Mouse (Mus musculus): ENCODE measurements around the gene Rpp30.

The Rpp30 gene

DNA sequence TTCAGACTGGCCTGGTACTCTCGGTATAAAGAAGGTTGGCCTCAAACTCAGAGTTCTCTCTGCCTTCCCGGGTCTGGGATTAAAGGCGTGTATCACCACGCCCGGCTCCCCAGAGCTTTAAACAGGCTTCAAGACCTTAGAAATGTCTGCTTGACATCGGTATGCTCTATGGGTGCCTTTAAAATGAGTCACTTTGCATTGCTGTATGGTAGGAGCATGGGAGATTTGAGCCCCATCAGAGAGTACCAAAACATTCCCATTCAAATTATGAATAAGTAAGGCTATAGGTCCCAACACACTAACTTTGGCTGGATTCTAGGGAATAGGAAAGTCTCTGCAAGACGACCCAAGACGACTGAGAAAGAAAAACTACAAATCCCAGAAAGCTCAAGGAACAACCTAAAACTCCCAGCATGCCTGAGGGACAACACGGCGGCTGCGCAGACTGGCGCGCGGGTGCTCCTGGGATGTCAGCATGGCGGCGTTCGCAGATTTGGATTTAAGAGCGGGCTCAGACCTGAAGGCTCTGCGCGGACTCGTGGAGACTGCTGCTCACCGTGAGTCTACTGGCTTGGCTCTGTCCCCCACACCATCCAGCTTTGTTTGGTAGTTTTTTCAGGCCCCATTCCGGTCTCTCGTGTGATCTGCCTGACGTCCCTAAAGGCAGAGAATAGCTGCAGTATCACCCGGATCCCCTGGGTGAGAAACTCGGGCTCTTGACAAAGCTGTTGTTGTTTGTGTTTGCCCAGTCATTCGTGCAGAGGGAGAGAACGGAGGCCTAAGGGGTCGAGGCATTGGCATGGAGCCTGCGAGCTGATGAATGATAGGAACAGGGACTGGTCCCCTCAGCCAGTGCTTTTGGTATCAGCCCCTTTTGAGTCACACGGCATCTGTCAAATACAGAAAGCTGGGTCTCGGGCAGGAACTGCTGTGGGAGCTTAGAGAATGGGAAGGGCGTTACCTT, at the start of gene Rpp30:
TSS of gene Rpp30 (plus strand) at position 455 of the 964 bp plus-strand sequence.
- DNase-seq (ENCODE audit: low spot score in 2 of 2), result peak; percentile 71 to 80

DNA sequence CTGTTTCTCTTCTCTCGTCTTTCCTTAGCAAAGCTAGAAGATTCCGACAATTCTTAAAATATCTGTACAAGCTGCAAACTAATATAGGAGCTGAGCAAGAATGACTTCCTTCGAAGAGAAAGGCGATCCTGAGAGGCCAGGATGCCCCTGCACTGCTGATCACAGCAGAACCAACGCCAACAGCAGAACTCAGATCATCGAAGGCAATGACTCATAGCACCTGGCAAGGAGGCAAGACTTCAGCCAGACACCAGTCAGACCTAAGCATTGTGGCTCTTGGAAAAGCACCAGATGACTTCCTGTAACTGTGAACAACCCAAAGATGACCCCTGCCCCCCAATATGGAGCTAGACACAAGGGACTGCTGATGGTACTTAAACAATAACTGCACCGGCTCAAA, 37.5 kb upstream of the Rpp30 start:
- no peak for DNase-seq (ENCODE audit: low spot score in 2 of 2)

DNA sequence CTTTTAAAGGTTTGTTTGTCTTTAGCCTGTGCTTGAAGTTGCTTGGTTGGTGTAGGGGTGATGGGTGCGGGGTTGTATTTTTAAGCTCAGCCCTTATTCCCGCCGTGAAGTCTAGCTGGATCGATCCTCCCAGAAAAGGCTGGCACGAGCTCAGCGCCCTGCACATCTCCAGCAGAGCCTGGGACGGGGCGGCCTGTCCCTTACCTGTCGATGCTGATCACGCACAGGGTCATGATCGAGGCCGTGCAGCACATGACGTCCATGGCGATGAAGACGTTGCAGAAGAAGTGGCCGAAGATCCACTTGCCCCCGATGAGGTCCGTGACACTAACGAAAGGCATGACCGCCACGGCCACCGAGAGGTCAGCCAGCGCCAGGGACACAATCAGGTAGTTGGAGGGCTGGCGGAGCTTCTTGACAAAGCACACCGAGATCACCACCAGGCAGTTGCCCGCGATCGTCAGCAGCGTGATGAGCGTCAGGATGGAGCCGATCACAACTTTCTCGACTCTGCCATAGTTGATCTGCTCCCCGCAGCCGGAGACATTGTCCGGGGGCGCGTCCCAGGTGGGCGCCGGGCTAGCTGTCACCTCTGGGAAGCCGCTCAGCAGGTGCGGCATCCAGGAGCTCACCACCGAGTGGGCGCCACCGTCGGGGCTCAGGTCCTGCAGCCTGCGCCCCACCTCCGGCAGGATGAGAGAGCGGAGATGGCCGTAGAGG, 26.9 kb upstream of the Rpp30 start:
- DNase-seq (ENCODE audit: low spot score in 2 of 2), result no peak

DNA sequence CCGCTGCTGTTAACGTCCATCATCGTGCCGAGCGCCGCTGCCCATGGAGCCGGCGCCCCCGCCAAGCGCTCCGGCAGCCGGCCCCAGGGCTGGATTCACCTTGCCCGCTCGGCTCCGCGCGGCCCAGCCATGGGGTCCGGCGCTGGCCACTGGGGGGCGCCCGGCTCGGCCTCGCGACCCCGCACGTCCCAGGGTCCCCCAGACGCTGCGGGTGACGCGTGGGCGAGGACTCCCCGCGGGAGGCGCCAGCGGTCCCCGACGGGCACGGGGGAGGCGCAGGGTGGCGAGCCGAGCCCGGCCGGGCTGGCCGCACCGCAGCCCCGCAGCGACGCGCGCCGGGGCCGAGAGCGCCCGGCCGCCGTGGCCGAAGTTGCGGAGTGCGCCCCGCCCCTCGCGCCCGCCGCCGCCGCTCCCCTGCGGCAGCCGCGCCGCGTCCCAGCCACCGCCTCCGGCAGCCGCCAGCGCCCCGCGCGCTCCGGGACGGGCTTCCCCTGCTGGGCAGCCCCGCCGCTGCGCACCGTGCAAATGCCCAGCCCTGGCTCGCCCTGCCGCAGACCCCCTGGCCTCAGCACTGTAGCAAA, 26.2 kb upstream of the Rpp30 start, which contains the start of gene Htr7:
TSS of gene Htr7 (minus strand) at position 277 of the 581 bp plus-strand sequence.
- no peak for DNase-seq (ENCODE audit: low spot score in 2 of 2)

DNA sequence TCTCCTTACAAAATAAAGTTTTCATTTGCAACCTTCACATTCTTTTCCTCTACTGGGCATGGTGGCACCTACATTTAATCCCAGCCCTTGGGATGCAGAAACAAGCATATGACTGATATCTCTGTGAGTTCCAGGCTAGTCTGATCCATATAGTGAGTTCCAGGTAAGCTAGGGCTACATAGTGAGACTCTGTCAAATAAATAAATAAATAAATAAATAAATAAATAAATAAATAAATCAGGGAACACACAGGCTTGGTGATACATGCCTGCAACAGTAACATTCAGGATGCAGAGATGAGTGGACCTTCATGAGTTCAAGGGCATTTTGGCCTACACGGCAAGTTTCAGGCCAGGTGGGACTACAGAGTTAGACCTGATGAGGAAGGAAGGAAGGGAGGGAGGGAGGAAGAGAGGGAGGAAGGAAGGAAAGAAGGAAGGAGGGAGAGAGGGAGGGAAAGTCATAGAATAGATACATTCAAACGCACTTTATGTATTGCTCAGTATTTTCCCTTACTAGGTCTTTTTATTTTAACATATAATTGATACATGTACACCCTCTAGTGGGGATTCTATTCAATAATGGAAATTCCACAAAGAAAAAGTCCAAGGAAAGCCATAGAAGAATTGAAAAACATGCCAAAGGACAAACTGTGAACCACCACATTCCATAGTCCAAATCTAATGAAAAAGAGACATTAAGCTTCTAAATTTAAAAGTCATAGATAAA, 20.6 kb upstream of the Rpp30 start:
- DNase-seq (ENCODE audit: low spot score in 2 of 2), result no peak

DNA sequence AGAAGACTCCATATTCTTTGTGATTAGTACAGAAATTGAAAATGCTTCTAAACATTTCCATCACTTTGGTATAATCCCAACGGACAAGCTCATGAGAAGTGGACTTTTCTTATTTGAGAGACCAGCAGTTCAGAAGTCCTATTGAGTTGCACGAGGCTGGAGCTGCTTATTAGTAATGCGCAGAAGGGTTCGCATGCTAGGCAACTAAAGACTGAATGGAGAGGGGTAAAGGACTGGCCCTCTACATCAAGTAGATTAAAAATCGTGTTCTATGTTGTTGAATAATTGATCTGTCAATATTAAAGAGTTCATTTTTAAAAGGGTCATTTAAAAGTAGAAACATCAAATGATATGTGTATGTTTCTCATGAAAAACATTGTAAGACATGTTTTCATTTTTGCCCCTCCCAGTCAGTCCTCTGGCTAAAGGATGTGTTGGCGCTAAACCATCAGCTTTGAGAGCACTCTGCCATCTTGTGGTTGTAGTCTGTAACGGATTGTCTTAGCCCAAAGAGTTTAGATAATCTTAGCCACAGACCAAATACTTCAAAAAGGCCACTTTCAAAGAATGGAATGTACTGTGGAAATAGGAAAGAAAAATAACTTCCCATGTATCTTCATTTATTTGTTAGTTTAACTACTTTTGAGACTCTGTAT, 782 bp upstream of the Rpp30 start:
- DNase-seq (ENCODE audit: low spot score in 2 of 2), result peak; percentile 26 to 35

DNA sequence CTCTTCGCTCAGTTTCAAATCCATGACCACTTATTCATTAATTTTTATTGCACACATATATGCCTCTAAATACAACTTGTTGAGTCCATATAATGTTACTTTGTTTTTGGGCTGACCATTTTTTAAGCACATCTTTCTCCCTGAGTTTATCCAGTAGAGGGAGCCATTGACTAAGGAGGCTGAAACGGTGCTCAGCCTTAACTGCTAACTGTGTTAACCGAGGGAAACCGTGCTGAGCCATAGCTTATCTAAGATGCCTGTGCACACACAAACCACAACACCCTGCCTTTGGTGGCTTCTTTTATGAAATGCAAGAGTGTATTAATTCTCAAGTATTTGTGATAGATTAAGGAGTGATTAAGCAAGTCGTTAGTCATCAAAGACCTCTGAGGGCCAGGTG, 7.3 kb downstream of the Rpp30 start:
- no peak for DNase-seq (ENCODE audit: low spot score in 2 of 2)

DNA sequence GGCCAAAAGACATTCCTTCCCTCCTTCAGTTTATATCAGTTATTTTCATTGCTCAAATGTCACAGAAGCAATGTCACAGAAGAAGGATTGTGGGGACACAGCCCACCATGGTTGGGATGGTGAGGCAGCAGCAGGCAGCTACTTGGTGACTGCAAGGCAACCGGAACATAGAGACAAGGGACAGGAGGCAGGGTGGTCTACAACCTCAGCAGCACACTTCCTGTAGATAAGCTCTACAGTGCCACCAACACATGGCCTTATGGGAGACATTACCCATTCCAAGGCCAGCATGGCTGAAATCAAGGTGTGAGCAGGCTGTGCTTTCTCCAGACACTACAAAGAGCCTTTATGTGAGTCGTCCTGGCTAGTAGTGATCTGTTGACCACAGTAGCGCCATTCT, 13.7 kb downstream of the Rpp30 start:
- no peak for DNase-seq (ENCODE audit: low spot score in 2 of 2)

DNA sequence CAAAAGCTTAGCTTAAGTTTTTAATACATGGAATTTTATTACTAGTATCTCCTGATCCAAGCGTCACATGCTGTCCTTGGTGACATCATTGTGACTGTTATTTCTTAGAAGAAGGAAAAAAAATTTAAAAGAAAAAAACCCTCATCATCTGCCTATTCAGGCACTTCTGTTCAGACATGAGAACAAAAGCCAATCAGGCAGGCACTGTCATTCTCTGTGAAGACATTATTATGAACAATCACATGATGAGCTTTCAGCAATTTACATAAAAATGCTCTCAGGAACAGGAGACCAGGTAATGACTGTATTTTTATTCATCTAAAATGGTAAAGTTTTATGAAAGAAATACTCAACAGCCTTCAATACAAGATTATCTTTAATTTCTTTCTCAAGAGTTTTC, 14.7 kb downstream of the Rpp30 start:
- no peak for DNase-seq (ENCODE audit: low spot score in 2 of 2)

GRCm38 (mm10) chr19:36098916-36099315, 15.4 kb downstream of the Rpp30 start:
- DNase-seq (ENCODE audit: low spot score in 2 of 2), result no peak

GRCm38 (mm10) chr19:36103909-36104308, 20.4 kb downstream of the Rpp30 start:
- no peak for DNase-seq (ENCODE audit: low spot score in 2 of 2)

GRCm38 (mm10) chr19:36109318-36109944, 25.9 kb downstream of the Rpp30 start:
- no peak for DNase-seq (ENCODE audit: low spot score in 2 of 2)

- peak in 1 of 2 experiments; percentile 6 for DNase-seq (ENCODE audit: low spot score in 2 of 2)
These were observed 26.9 kb downstream of the Rpp30 start for GRCm38 (mm10) chr19:36110465-36110864.

GRCm38 (mm10) chr19:36111054-36111895, 27.8 kb downstream of the Rpp30 start:
- DNase-seq (ENCODE audit: low spot score in 2 of 2), result no peak

GRCm38 (mm10) chr19:36112007-36112406, 28.5 kb downstream of the Rpp30 start:
- no peak for DNase-seq (ENCODE audit: low spot score in 2 of 2)

GRCm38 (mm10) chr19:36116185-36116584, 32.7 kb downstream of the Rpp30 start:
- no peak for DNase-seq (ENCODE audit: low spot score in 2 of 2)

DNA sequence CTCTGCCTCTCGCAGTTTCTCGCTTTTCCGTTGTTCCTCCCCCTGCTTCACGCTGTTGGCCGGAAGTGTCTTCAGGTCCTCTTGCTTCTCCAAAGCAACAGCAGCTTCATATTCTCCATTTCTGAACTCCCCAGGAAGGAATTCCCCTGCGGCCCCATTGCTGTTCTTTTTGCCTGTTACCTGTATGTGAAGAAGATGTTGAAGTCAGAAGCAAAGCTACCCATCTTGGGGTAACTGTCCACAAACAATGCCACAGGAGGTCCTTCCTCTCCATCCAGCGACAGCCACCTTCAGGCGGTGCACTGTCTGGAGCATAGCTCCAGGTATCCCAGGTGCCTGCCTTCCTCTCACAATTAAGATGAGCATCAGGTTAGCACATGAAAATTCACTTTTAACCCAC, 35.7 kb downstream of the Rpp30 start:
- no peak for DNase-seq (ENCODE audit: low spot score in 2 of 2)

DNA sequence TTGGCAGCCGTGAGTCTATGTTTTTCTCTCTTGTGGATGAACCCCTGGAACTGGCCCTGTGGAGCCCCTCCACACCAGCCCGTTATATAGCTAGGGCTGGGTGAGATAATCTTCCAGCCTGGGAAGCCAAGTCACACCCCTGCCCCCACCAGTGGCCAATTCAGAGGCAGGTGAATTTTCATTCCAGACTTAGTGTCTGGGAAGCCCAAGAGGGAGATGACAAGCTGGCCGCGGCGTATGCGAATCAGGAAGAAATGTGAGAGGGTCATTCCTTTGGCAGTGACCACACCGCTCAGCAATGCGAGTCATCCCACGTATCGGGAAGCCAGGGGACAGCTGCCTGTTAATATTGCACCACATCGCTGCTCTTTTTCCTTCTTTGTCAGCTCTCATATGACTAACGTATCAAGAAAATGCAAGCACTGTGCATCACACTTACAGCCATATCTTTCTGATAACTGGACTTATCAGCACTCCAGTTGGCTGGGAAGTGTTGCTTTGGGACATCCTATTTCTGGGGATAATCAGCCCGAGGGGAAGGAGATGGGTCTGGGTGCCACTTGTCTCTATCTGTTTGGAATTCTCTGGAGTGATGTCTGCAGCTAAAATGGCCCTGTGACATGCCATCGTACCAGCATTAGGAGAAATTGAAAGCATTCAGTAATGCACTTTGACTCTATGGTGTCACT, 36.4 kb downstream of the Rpp30 start, which contains the start of gene Ankrd1:
TSS of gene Ankrd1 (minus strand) at position 317 of the 689 bp plus-strand sequence.
- peak; percentile 53 to 58 for DNase-seq (ENCODE audit: low spot score in 2 of 2)

- no peak for DNase-seq (ENCODE audit: low spot score in 2 of 2)
These were observed 40.7 kb downstream of the Rpp30 start for GRCm38 (mm10) chr19:36124203-36124602.

Data from heart, adult 9 months (tissue).